Mouse (Mus musculus) olfactory bulb, adult 2 months (tissue): ENCODE results near the gene Sytl3.

Source experiments
- CTCF ChIP-seq: fragments of 200-500 bp; IDR thresholded peaks from 2 replicates; pipeline ENCODE4 v1.5.1; 2012; ENCODE audit warnings: low read depth, mild to moderate bottlenecking, low read length, moderate library complexity; ENCODE audit not compliant: insufficient read depth
- POLR2A ChIP-seq: fragments of 200-500 bp; IDR thresholded peaks from 2 replicates; pipeline ENCODE4 v1.6.1; 2012; ENCODE audit warnings: mild to moderate bottlenecking, low read depth, low read length, moderate library complexity; ENCODE audit not compliant: insufficient read depth

DNA sequence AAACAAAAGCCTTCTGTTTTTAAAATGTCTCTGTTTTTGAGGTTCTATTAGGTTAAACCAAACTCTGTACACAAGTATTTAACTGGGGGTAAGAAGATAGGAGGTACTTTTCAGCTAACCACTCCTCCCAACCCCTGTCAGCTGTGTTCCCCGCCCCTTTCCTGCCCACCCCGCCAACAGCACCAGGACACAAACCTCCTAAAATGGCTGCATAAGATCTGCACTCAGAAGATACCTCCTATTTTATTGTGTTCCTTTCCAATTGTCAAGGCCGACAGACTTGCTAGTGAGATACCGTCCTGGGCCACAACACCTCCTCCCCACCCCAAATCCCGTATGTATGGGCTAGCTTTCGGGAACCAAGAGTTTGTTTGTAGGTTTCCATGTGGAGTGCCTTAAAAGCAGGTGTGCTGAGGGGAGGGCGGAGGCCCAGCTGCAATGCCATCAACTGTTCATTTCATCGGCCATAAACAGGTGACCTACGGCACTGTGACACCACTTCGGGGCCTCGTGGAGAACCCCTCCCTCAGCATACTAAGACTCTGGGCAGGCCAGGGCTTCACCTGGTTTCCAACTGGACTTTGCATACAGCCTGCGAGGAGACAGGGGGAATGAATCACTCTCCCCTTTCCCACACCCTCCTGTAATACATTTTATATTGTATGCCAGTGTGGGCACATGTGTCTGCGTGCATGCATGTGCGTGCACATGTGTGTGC lies 114.5 kb downstream of the Sytl3 start:
- TF ChIP-seq CTCF (no peak), POLR2A (no peak)
